Mouse (Mus musculus) heart, postnatal 36 days (tissue): ENCODE measurements at regions not wholly inside any gene's neighbourhood (a gene's known extent, or its start where the extent isn't known, plus 50 kb on each side); places are given as distances from the start of the nearest gene placed in this dataset.

Source experiments
- DNase-seq, 2 experiments: peaks; one replicate each; pipeline ENCODE4 v3.0.0; 2021 to 2022
- intact Hi-C: fragments of 180-260 bp; cut with DNase I; formaldehyde crosslinking; loops from one replicate; pipeline ENCODE4 v1.15.1; 2025
- microRNA-seq, 2 experiments: library from miRNA; unstranded; fragments of <30 nt; microRNA quantifications; one replicate each; pipeline ENCODE4 v1.2.0; 2021; ENCODE audit warnings: borderline number of aligned reads in 2 of 2

GRCm38 (mm10) chr3:35475326-35475725 is 278.6 kb upstream of the Atp11b start:
- intact Hi-C loops = no loop called here
- no peak for DNase-seq

- DNase-seq = no peak
- intact Hi-C loops = loop anchor here (5.0 to 10.0 kb wide), 4 partner anchors 376 to 1656 kb away; no protein-coding TSS in a partner anchor
These were observed 272.9 kb upstream of the Atp11b start for GRCm38 (mm10) chr3:35480714-35481695.

- intact Hi-C loops = loop anchor here (1.0 to 10.0 kb wide), 5 partner anchors 377 to 1657 kb away; no protein-coding TSS in a partner anchor
- DNase-seq = no peak
These were observed 272.1 kb upstream of the Atp11b start for GRCm38 (mm10) chr3:35481841-35482240.

GRCm38 (mm10) chr3:35482296-35482695 is 271.6 kb upstream of the Atp11b start:
- peak; percentile 31 to 37 for DNase-seq
- intact Hi-C loops = loop anchor here (1.0 to 10.0 kb wide), 5 partner anchors 377 to 1657 kb away; no protein-coding TSS in a partner anchor

- no peak for DNase-seq
- intact Hi-C loops = loop anchor here (1.0 to 10.0 kb wide), 5 partner anchors 378 to 1658 kb away; no protein-coding TSS in a partner anchor
These were observed 271.1 kb upstream of the Atp11b start for GRCm38 (mm10) chr3:35482759-35483158.

- DNase-seq = peak in 1 of 2 experiments; percentile 3
- intact Hi-C loops = no loop called here
These were observed 257.7 kb upstream of the Atp11b start for GRCm38 (mm10) chr3:35496027-35496824.

GRCm38 (mm10) chr3:35510314-35510713 is 243.6 kb upstream of the Atp11b start:
- no peak for DNase-seq
- intact Hi-C loops = no loop called here

GRCm38 (mm10) chr3:35516517-35516916 is 237.4 kb upstream of the Atp11b start:
- no peak for DNase-seq
- intact Hi-C loops = no loop called here

GRCm38 (mm10) chr3:35520131-35520530 is 233.8 kb upstream of the Atp11b start:
- no peak for DNase-seq
- intact Hi-C loops = no loop called here

GRCm38 (mm10) chr3:35547696-35548095 is 206.2 kb upstream of the Atp11b start:
- intact Hi-C loops = no loop called here

GRCm38 (mm10) chr3:35551791-35552190 is 202.1 kb upstream of the Atp11b start:
- DNase-seq = no peak
- intact Hi-C loops = no loop called here

More at GRCm38 (mm10) chr3:35547696-35548095, 206.2 kb upstream of the Atp11b start:
- no peak for DNase-seq

GRCm38 (mm10) chr3:35560425-35560824 is 193.5 kb upstream of the Atp11b start:
- no peak for DNase-seq
- intact Hi-C loops = no loop called here

- peak in 1 of 2 experiments; percentile 10 for DNase-seq
These were observed 179.5 kb upstream of the Atp11b start for GRCm38 (mm10) chr3:35574402-35574801.

More at GRCm38 (mm10) chr3:35574402-35574801, 179.5 kb upstream of the Atp11b start:
- intact Hi-C loops = no loop called here

Small RNA genes lying in the stretch of these regions (microRNA-seq; reads per million reads assigned to microRNA genes)
- gene Gm25442 = 0 reads per million in 2 experiments
